Mouse (Mus musculus) bone marrow, adult 2 months (tissue): ENCODE data around the gene Hoxa11. TPM values are rescaled to one million over a fixed set of nuclear protein-coding genes. Genes with fewer than 3 reads are reported as not detected.

Experiments used
- H3K27ac ChIP-seq: fragments of 200-500 bp; 2 replicates; pipeline ENCODE4 v1.5.1; 2012; ENCODE audit warnings: low read depth, mild to moderate bottlenecking, control low read depth, inconsistent platforms, low read length; ENCODE audit not compliant: control insufficient read depth, poor library complexity, insufficient read depth
- H3K4me1 ChIP-seq: fragments of 200-500 bp; 2 replicates; pipeline ENCODE4 v1.6.1; 2011; ENCODE audit warnings: low read length; ENCODE audit not compliant: control insufficient read depth, insufficient read depth
- H3K4me3 ChIP-seq: fragments of 200-500 bp; replicated peaks from 2 replicates; pipeline ENCODE3; 2011; ENCODE audit warnings: mild to moderate bottlenecking, low read depth, low read length, control low read depth; ENCODE audit not compliant: control insufficient read depth
- CTCF ChIP-seq: fragments of 200-500 bp; IDR thresholded peaks from 2 replicates; pipeline ENCODE4 v1.5.1; 2011; ENCODE audit warnings: low read length, control low read depth; ENCODE audit not compliant: control insufficient read depth, insufficient read depth
- POLR2A ChIP-seq: fragments of 200-500 bp; IDR thresholded peaks from 2 replicates; pipeline ENCODE4 v1.6.1; 2011; ENCODE audit warnings: low read depth, mild to moderate bottlenecking, control low read depth, low read length, borderline replicate concordance; ENCODE audit not compliant: control insufficient read depth
- WGBS: fragments of 180-500 bp; shearing (Covaris S2); methylation state at CpG from one replicate; pipeline ENCODE4 v1.1.7; 2018; 5-methylcytosine and 5-hydroxymethylcytosine counted together
- polyA plus RNA-seq: library from polyadenylated mRNA; stranded (reverse); fragments of >200 nt; gene quantifications from 2 replicates; pipeline ENCODE4 v1.2.4, GENCODE M21; 2011; ENCODE audit warnings: low replicate concordance; ENCODE audit not compliant: missing spikeins, insufficient read depth, insufficient read length

Gene Hoxa11
- polyA plus RNA-seq, 1 experiment: not detected

GRCm38 (mm10) chr6:52247766-52248637, 2.4 kb upstream of the Hoxa11 start:
- 4% methylated on average over 23 of the region's 23 CpGs for WGBS
- Histone ChIP-seq H3K4me3 (no peak overlapping the region), H3K27ac (no peak overlapping the region), H3K4me1 (no peaks in the 10 kb centered on the region)
- TF ChIP-seq POLR2A (no peak), CTCF (no peak)

DNA sequence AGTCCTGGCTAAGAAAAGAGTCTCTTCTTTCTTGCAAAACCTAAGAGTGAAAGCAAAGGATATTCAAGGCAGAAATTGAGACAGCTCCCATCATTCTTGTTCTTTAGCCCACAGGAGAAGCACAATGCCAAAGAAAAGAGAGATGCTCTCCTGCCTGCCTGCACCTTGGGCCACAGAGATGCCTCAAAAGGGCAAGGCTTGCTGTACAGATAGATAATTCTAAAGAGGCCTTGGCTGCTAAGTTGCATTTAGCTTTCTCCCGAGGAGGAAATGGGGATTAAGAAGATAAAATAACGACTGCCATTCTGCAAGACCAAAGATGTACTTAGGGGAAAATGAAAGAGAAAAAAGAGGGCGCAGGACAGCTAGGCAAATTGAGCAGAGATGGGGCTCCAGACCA, 1.3 kb upstream of the Hoxa11 start:
- Histone ChIP-seq H3K4me1 (no peaks in the 10 kb centered on the region), H3K27ac (no peak overlapping the region), H3K4me3 (no peak overlapping the region)
- WGBS: 7% methylated on average over 3 of the region's 3 CpGs
- TF ChIP-seq CTCF (no peak), POLR2A (no peak)

- Histone ChIP-seq H3K27ac (no peak overlapping the region), H3K4me1 (no peaks in the 10 kb centered on the region), H3K4me3 (no peak overlapping the region)
- TF ChIP-seq CTCF: no peak
- TF ChIP-seq POLR2A: no peak
- WGBS: 1% methylated on average over 26 of the region's 26 CpGs
Observed at GRCm38 (mm10) chr6:52246403-52246803, 793 bp upstream of the Hoxa11 start.

DNA sequence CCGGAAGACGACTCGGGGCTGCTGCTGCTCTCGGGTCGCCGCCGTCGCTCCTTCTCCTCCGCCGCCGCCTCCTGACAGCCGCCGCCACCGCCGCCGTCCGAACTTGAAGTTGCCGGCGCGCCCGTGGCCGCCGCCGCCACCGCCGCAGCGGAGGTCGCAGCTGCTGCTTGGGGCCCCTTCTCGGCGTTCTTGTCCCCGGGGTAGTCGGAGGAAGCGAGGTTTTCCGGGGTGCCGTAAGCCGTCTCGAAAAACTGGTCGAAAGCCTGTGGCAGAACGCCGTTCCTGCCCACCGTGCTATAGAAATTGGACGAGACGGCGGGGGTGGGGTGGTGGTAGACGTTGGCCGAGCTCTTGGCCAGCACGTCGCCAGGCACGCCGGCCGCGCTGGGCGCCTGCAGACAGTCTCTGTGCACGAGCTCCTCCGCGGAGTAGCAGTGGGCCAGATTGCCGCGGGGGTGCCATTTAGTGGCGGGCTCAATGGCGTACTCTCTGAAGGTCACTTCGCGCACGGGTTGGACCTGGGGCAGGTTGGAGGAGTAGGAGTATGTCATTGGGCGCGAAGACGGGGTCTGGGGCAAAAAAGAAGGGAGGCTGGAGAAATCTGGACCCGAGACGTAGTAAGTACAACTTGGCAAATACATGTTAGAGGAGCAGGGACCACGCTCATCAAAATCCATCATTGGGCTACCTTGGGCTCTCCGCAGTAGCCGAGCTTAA, 412 bp downstream of the Hoxa11 start:
- H3K4me3 ChIP-seq: no peak overlapping the region

DNA sequence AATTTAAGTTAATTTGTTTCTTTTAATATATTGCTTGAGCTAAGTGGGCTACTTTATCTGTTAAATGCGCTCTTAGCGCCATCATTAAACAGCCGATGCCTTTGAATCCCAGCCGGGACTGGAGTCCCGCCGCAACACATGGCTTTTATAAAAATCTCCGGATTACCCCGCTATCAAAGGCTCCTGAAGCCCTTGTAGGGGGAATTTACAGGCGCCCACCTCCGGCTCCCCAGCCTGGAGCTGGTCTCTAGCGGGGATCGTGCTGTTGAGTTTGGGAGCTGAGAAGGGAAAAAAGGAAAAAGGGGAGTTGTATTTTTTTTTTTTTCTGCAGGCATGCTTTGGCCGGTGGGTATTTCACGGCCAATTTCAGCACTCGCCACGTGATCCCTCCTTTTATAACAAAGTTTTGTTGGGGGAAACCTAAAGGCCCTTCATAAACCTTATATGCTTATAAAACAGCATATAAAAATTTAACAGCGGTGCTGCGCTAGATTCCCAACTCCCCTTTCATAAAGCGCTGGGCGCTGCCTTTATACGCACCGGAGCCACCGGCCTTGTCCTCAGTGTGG, 1.1 kb downstream of the Hoxa11 start:
- no peak overlapping the region for H3K4me3 ChIP-seq
- WGBS: 6% methylated on average over 23 of the region's 23 CpGs
- H3K4me1 ChIP-seq: no peaks in the 10 kb centered on the region
- no peak overlapping the region for H3K27ac ChIP-seq
- no peak for TF ChIP-seq POLR2A
- TF ChIP-seq CTCF: no peak

More for the DNA sequence above, 412 bp downstream of the Hoxa11 start:
- 2% methylated on average over 71 of the region's 71 CpGs for WGBS
- H3K27ac ChIP-seq: no peak overlapping the region
- H3K4me1 ChIP-seq: no peaks in the 10 kb centered on the region
- TF ChIP-seq CTCF: no peak
- no peak for TF ChIP-seq POLR2A

DNA sequence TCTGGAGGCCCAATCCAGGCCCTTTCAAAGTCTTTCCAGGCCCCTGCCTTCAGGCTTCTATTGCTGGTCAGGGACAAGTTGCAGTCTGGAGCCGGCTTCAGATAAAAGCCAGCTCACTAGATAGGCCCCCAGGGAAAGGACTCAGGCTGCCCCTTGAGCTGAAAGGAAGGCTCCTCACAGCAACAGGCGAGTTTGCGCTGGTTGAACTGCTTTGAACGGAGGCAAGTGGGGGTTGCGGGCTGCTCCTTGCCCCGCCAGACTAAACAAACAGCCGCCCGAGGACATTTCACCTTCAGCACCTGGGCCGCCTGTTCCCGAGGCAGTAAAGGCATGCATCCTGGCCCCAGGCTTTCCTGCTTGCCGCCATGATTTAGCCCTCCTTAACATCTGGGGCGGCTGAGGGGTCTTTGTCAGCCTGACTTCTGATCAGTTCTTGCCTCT, 1.9 kb downstream of the Hoxa11 start:
- TF ChIP-seq CTCF: no peak
- no peak for TF ChIP-seq POLR2A
- WGBS: 25% methylated on average over 12 of the region's 12 CpGs
- Histone ChIP-seq H3K4me3 (no peak overlapping the region), H3K27ac (no peak overlapping the region), H3K4me1 (no peaks in the 10 kb centered on the region)

- WGBS: 24% methylated on average over 4 of the region's 4 CpGs
Observed at GRCm38 (mm10) chr6:52242801-52243332, 2.7 kb downstream of the Hoxa11 start.

More at GRCm38 (mm10) chr6:52242801-52243332, 2.7 kb downstream of the Hoxa11 start:
- H3K4me3 ChIP-seq: no peak overlapping the region
- no peak overlapping the region for H3K27ac ChIP-seq
- TF ChIP-seq CTCF (no peak), POLR2A (no peak)
- no peaks in the 10 kb centered on the region for H3K4me1 ChIP-seq
